Mouse (Mus musculus) limb, embryonic 15.5 days (tissue): Measurements from ENCODE around the gene Ccdc107. TPM values are rescaled to one million over a fixed set of nuclear protein-coding genes. Genes with fewer than 3 reads are reported as not detected.
"Not testable (repeated sequence)": the region's sequence is repeated elsewhere in the genome, so short reads cannot be mapped to it uniquely, and the experiment has no call there.

Experiments
- ATAC-seq: fragments of 200-750 bp; cut with Nextera tagmentation; 2 replicates; pipeline ENCODE4 v1.8.0; 2017; ENCODE audit warnings: low read depth, moderate TSS enrichment; ENCODE audit not compliant: insufficient number of reproducible peaks, low FRiP score, low TSS enrichment
- H3K27ac ChIP-seq: fragments of 300-500 bp; sonication (generic); 2 replicates; pipeline ENCODE4 v1.5.1; 2015; ENCODE audit warnings: moderate library complexity, mild to moderate bottlenecking, inconsistent platforms
- H3K27me3 ChIP-seq: fragments of 300-500 bp; sonication (generic); 2 replicates; pipeline ENCODE4 v1.6.1; 2015; ENCODE audit warnings: inconsistent platforms
- H3K36me3 ChIP-seq: fragments of 300-500 bp; sonication (generic); 2 replicates; pipeline ENCODE4 v1.6.1; 2015; ENCODE audit warnings: inconsistent platforms
- H3K4me1 ChIP-seq: fragments of 300-500 bp; sonication (generic); 2 replicates; pipeline ENCODE4 v1.6.1; 2015; ENCODE audit warnings: inconsistent platforms
- H3K4me2 ChIP-seq: fragments of 300-500 bp; sonication (generic); 2 replicates; pipeline ENCODE4 v1.6.1; 2015; ENCODE audit warnings: mild to moderate bottlenecking, inconsistent platforms
- H3K4me3 ChIP-seq: fragments of 300-500 bp; sonication (generic); 2 replicates; pipeline ENCODE4 v1.5.1; 2015; ENCODE audit warnings: mild to moderate bottlenecking, inconsistent platforms
- H3K9ac ChIP-seq: fragments of 300-500 bp; sonication (generic); 2 replicates; pipeline ENCODE4 v1.6.1; 2015; ENCODE audit warnings: inconsistent platforms
- H3K9me3 ChIP-seq: fragments of 300-500 bp; sonication (generic); 2 replicates; pipeline ENCODE4 v1.6.1; 2016; ENCODE audit warnings: inconsistent platforms
- WGBS: fragments of 180-500 bp; shearing (Covaris S2); methylation state at CpG from one replicate; pipeline ENCODE4 v1.1.7; 2015; 5-methylcytosine and 5-hydroxymethylcytosine counted together
- polyA plus RNA-seq: library from polyadenylated mRNA; unstranded; fragments of >200 nt; fragmentation: Nextera tagmentation; extraction: Ambion mirVana; gene quantifications from 2 replicates; pipeline ENCODE4 v1.2.1, GENCODE M21; 2015

Ccdc107 gene
- polyA plus RNA-seq, 1 experiment from 2014 or later = 78.9 TPM

DNA sequence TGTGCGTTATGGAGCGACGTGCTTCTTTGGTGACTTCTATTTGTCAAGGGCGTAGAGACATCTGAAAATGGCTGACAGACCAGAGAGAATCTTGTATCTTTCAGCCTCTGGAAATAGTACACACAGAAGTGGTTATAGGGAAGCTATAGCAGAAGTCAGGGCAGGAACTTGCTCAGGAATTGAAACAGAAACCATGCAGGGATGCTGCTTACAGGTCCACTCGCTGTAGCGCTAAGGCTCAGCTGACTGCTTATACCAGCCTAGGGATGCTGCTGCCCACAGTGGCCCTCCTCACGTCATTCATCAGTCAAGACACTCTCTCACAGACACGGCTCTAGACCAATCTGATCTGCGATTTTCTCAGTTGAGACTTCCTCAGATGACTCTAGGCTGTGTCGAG lies 22.4 kb upstream of the Ccdc107 start:
- no peaks in the 10 kb centered on the region for H3K27me3 ChIP-seq

DNA sequence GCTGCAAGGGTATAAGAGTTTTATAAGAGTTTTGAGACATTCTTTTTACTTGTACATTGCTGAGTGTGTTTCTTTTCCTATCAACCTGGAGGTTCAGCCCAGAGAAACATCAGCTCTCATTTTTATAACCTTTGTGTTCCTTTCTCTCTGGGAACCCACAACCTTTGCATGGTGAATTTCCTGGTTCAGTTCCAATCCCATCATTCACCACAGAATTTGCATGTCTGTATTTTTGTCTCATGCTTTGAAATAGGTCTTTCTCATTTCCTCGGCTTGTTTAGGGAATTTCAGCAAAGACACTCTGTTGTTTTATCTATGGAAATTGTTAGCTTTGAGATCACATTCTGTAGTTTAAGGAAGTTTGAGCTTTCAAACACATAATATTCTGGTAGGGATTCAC lies 19.1 kb upstream of the Ccdc107 start:
- peaks cover 5% of the 10 kb centered on the region for H3K4me1 ChIP-seq
- H3K4me3 ChIP-seq = no peak overlapping the region
- H3K9ac ChIP-seq = no peak overlapping the region
- H3K36me3 ChIP-seq = no peaks in the 10 kb centered on the region
- 78% methylated on average over 1 of the region's 1 CpGs for WGBS
- no peak for ATAC-seq
- no peak overlapping the region for H3K27ac ChIP-seq
- no peaks in the 10 kb centered on the region for H3K9me3 ChIP-seq
- H3K27me3 ChIP-seq = no peaks in the 10 kb centered on the region
- no peak overlapping the region for H3K4me2 ChIP-seq

More for the DNA sequence above, 22.4 kb upstream of the Ccdc107 start:
- H3K36me3 ChIP-seq = no peaks in the 10 kb centered on the region
- H3K9me3 ChIP-seq = no peaks in the 10 kb centered on the region
- H3K4me1 ChIP-seq = no peaks in the 10 kb centered on the region
- H3K4me2 ChIP-seq = no peak overlapping the region
- H3K27ac ChIP-seq = no peak overlapping the region
- no peak for ATAC-seq
- H3K9ac ChIP-seq = no peak overlapping the region
- 86% methylated on average over 10 of the region's 10 CpGs for WGBS
- no peak overlapping the region for H3K4me3 ChIP-seq

DNA sequence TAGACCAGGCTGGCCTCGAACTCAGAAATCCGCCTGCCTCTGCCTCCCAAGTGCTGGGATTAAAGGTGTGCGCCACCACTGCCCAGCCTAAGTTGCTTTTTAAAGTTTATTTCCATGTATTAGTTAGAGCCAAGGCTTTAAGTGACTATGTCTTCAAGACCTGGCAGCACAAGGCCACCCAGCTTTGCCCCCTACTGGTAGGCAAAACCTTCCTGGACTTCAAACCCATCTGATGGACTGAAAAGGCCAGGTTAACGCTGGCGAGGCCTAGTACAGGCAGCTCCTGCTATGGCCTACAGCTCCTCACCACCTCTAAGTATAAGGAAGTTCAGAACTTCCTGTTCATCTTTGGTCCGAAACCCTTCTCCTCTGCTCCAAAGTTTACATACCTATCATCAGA lies 16.1 kb upstream of the Ccdc107 start:
- no peak overlapping the region for H3K4me2 ChIP-seq
- H3K4me1 ChIP-seq = peaks cover 5% of the 10 kb centered on the region
- H3K9me3 ChIP-seq = no peaks in the 10 kb centered on the region
- H3K9ac ChIP-seq = no peak overlapping the region
- H3K27ac ChIP-seq = no peak overlapping the region
- no peaks in the 10 kb centered on the region for H3K36me3 ChIP-seq
- no peak overlapping the region for H3K4me3 ChIP-seq
- no peaks in the 10 kb centered on the region for H3K27me3 ChIP-seq
- 87% methylated on average over 6 of the region's 6 CpGs for WGBS
- no peak for ATAC-seq

DNA sequence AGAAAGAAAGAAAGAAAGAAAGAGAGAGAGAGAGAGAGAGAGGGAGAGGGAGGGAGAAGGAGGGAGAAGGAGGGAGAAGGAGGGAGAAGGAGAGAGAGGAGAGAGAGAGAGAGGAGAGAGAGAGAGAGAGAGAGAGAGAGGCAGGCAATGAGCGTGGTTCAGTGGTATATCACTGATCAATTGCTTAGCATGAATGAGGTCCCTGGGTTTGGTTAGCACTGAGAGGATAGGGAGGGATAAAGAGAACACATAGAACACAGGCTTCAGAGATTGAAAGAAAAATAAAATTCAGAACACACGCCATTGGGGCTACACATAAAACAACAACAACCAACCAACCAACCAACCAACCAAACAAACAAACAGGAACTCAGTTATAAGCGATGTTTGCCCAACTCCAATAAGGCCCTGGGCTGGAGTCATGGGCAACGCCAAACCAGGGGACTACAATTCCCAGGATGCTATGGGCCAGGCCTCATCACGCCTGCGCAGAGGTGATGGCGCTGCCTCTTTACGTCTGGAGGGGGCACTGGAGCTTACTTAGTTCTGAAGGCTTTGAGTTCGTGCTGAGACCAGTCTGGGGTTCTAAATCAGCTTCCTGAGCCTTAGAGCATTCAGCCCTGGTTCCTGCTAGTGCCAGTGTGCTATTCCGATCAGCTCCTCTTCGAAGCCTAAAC lies 14.7 kb upstream of the Ccdc107 start:
- Histone ChIP-seq H3K9ac (no peak overlapping the region), H3K36me3 (no peaks in the 10 kb centered on the region), H3K27ac (peak overlapping the region; percentile 48; the same call in 1 of the 2 replicates), H3K4me1 (peaks cover 5% of the 10 kb centered on the region), H3K27me3 (no peaks in the 10 kb centered on the region), H3K4me2 (peak overlapping the region; percentile 38), H3K4me3 (peak overlapping the region; percentile 28), H3K9me3 (no peaks in the 10 kb centered on the region)
- 22% methylated on average over 11 of the region's 11 CpGs for WGBS
- peak; percentile 82 for ATAC-seq

DNA sequence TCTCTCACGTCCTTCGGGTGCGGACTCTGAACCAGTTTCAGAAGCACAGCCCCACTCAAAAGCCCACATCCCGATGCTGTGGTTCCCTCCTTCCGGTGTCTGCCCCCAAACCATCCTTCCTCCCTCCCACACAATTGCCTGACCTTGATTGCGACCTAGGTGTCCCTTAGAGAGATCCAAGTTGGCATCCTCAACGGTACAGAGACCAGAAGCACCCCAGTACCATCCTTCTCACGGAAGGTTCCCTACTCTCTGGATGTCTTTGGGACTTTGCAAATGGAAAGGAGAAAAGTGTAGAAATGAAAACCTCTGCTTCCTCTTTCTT lies 14.2 kb upstream of the Ccdc107 start:
- no peak overlapping the region for H3K9ac ChIP-seq
- WGBS = 48% methylated on average over 8 of the region's 8 CpGs
- ATAC-seq = no peak

DNA sequence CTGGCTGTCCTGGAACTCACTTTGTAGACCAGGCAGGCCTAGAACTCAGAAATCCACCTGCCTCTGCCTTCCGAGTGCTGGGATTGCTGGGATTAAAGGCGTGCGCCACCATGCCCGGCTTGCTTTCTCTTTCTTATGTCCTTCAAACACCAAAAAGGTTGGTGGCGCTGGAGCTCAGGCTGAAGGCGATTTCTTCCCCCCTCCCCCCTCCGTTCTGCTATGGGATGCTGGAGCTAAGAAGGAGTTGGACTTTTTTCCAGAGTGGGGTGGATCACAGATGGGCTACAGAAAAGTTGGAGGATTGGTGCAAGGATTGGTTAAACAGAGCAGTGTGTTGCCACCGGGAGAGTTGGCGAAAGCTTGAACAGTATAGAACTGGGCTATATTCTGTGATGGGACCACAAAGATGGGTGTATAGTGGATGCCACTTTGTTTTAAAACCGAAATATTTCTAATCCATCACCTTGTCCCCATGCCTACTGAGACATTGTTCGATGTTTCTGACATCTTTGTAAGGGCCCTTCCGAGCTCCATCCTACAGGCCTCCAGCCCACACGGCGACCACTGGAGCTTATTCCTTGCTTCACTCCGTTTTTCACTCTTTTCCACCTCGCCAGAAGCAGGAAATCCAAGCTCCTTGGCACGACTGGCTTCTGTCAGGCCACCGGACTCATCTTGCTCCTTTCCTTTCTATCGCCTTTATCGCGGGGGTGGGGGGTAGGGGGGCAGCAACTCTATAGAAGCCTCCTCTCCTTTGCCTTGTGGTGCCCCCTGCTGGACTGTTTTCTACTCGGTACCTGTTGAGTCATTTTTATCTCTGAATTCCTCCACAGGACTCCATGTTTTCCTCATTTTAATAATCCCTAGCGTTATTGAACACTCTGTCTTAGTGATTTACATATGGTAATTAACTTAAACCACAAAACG lies 13.5 kb upstream of the Ccdc107 start:
- Histone ChIP-seq H3K9ac (no peak overlapping the region), H3K27me3 (no peaks in the 10 kb centered on the region), H3K27ac (no peak overlapping the region), H3K36me3 (no peaks in the 10 kb centered on the region), H3K4me2 (no peak overlapping the region), H3K4me1 (peaks cover 5% of the 10 kb centered on the region), H3K9me3 (no peaks in the 10 kb centered on the region), H3K4me3 (no peak overlapping the region)
- ATAC-seq = no peak
- 46% methylated on average over 24 of the region's 24 CpGs for WGBS

More for the DNA sequence above, 14.2 kb upstream of the Ccdc107 start:
- Histone ChIP-seq H3K4me3 (peak overlapping the region; percentile 28), H3K4me2 (peak overlapping the region; percentile 38), H3K9me3 (no peaks in the 10 kb centered on the region), H3K27me3 (no peaks in the 10 kb centered on the region), H3K4me1 (peaks cover 5% of the 10 kb centered on the region), H3K27ac (peak overlapping the region; percentile 48; the same call in 1 of the 2 replicates), H3K36me3 (no peaks in the 10 kb centered on the region)

DNA sequence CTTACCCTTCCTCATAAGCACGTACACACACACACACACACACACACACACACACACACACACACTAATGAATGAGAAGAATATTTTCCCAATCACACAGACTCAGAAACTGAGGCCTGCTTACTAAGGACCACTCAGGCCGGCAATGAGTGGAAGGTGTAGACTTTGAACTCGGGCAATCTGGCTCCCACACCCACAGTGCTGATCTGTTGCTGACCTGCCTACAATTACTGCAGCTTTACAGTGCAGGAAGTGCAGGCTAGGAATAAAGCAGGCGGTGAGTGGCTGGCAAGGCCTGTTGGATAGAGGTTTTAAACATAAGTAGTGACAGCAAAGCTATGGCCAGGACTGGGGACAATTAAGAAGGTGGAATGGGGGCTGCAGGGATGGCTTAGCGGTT lies 11.7 kb upstream of the Ccdc107 start:
- peaks cover 5% of the 10 kb centered on the region for H3K4me1 ChIP-seq
- no peaks in the 10 kb centered on the region for H3K9me3 ChIP-seq
- H3K27me3 ChIP-seq = no peaks in the 10 kb centered on the region
- 75% methylated on average over 5 of the region's 5 CpGs for WGBS
- no peak overlapping the region for H3K4me3 ChIP-seq
- ATAC-seq = no peak
- no peak overlapping the region for H3K27ac ChIP-seq
- H3K36me3 ChIP-seq = no peaks in the 10 kb centered on the region
- H3K4me2 ChIP-seq = no peak overlapping the region
- H3K9ac ChIP-seq = no peak overlapping the region

DNA sequence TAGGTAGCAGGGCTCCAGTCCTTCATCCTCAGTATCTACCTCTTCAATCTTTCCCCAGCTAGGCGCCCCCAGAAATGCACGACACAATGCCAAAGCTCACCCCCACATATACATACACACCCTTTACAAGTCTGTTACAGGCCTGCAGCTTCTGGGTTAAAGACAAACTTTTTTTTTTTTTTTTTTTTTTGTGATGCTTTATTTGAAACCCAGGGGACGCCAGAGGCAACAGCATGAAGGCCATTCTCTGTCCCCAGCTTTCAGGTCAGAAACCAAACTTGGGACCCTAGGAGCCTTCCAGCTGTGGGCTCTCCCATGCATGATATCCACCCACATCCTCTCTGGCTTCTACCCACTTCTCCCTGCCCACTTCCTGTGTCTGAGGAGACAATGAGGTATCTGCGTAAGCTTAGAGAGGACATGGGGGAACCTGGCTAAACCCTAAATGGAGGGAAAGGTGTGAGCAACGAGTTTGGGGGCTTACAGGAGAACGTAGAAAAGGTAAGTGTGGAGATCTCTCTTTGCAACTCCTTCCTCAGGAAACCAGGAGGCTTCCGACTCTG lies 10.7 kb upstream of the Ccdc107 start:
- H3K4me3 ChIP-seq = no peak overlapping the region
- no peak overlapping the region for H3K27ac ChIP-seq
- no peaks in the 10 kb centered on the region for H3K36me3 ChIP-seq
- H3K27me3 ChIP-seq = no peaks in the 10 kb centered on the region
- H3K9ac ChIP-seq = no peak overlapping the region
- 63% methylated on average over 7 of the region's 7 CpGs for WGBS
- no peak overlapping the region for H3K4me2 ChIP-seq
- no peaks in the 10 kb centered on the region for H3K9me3 ChIP-seq
- ATAC-seq = no peak
- peaks cover 5% of the 10 kb centered on the region for H3K4me1 ChIP-seq

DNA sequence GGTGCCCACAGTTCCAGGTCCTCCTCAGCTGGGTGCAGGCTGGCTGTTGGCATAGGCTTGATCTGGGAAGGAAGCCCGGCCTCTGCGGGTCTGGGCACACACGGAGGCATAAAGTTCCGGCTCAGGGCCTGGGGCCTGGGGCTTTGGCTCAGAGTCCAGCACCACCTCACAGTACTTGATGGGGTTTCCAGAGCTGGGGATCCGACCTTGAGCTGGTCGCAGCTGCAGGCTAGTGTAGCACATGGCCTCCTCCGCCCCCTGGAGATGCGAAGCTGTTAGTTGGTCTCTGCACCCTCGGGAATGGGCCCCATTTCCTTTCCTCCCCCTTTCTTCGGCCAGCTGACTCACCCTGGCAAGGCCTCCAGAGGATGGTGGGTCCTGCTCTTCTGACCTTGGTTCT lies 10.1 kb upstream of the Ccdc107 start:
- H3K4me2 ChIP-seq = no peak overlapping the region
- H3K4me3 ChIP-seq = no peak overlapping the region
- no peak for ATAC-seq
- no peak overlapping the region for H3K9ac ChIP-seq
- H3K36me3 ChIP-seq = no peaks in the 10 kb centered on the region
- no peaks in the 10 kb centered on the region for H3K9me3 ChIP-seq
- whole genome bisulfite sequencing = 65% methylated on average over 10 of the region's 10 CpGs
- no peak overlapping the region for H3K27ac ChIP-seq
- peaks cover 5% of the 10 kb centered on the region for H3K4me1 ChIP-seq
- H3K27me3 ChIP-seq = no peaks in the 10 kb centered on the region

DNA sequence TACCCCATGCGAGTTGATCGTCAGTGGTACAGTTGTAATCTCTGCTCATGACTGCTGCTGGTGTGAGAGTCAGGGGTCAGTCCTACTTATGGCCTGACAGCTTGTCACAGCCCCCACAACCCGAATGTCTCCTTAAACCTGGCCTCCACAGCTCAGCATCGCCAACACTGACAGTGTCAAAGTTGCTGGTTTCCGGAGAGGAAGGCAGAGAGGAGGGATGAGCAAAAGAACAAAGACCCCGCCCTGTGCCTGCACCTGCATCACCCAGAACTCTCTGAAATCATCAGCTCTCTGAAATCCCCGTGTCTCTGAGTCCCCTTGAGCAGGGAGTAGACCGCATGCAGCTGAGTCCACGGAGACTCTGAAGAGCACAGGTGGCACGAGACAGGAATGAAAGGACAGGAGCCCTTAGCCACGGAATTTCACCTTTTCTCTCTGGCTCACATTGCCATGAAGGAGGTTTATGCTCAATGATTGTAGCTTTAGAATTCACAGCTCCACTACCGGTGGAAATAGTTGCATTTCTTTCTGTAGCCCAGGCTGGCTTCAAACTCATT lies 9.1 kb upstream of the Ccdc107 start, which contains the start of gene Sit1:
Sit1 (minus strand) TSS at position 200 of the 557 bp plus-strand sequence.
- Histone ChIP-seq H3K9me3 (no peaks in the 10 kb centered on the region), H3K27ac (no peak within 1 kb of the TSS), H3K27me3 (no peaks in the 10 kb centered on the region), H3K36me3 (no peaks in the 10 kb centered on the region), H3K4me3 (no peak within 1 kb of the TSS), H3K4me2 (no peak within 1 kb of the TSS), H3K4me1 (no peaks in the 10 kb centered on the region), H3K9ac (no peak within 1 kb of the TSS)
- 54% methylated on average over 12 of the region's 12 CpGs for WGBS
- no peak for ATAC-seq

DNA sequence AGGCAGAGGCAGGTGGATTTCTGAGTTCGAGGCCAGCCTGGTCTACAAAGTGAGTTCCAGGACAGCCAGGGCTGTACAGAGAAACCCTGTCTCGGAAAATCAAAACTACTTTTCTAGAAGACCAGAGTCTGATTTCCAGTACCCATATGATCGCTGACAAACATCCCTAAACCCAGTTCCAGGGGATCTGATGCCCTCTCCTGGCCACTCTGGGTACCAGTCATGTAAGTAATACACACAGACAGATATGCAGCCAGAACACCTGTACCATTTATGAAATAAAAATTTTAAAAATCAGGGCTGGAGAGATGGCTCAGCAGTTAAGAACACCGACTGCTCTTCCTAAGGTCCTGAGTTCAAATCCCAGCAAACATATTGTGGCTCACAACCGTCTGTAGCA lies 7.0 kb upstream of the Ccdc107 start:
- H3K9me3 ChIP-seq, H3K4me3 ChIP-seq, H3K4me1 ChIP-seq, H3K9ac ChIP-seq, H3K4me2 ChIP-seq, H3K27ac ChIP-seq, H3K27me3 ChIP-seq, H3K36me3 ChIP-seq, ATAC-seq: not testable (repeated sequence)
- 75% methylated on average over 5 of the region's 5 CpGs for WGBS

DNA sequence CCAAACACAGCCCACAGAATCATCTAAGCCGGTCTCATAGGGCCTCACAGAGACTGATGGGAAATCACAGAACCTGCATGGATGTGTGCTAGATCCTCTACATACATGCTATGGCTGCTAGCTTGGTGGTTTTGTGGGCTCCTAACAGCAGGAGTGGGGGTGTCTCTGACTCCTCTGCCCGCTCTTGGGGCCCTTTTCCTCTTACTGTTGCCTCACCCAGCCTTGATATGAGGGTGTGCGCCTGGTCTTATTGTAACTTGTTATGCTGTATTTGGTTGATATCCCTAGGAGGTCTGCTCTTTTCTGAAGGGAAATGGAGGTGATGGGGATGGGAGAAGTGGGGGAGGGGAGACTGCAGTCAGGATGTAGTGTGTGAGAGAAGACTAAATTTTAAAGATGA lies 3.1 kb upstream of the Ccdc107 start:
- Histone ChIP-seq H3K4me2 (no peak overlapping the region), H3K9me3 (no peaks in the 10 kb centered on the region; the same call in 1 of the 2 replicates), H3K4me3 (no peak overlapping the region), H3K27ac (no peak overlapping the region), H3K27me3 (no peaks in the 10 kb centered on the region), H3K36me3 (no peaks in the 10 kb centered on the region), H3K9ac (no peak overlapping the region), H3K4me1 (peaks cover 8% of the 10 kb centered on the region)
- no peak for ATAC-seq
- 92% methylated on average over 3 of the region's 3 CpGs for WGBS
